Mouse (Mus musculus): ENCODE measurements around the gene Cbfb. TPM values are rescaled to one million over a fixed set of nuclear protein-coding genes. Genes with fewer than 3 reads are reported as not detected.

Cbfb gene
- polyA plus RNA-seq (2015; fragmentation: Nextera tagmentation; extraction: Ambion mirVana), result 39.2 and 40.1 TPM in 2 replicates

GRCm38 (mm10) chr8:105170381-105171115, at the start of gene Cbfb:
Cbfb (plus strand) TSS chr8:105170674.
- peak within 1 kb of the TSS; percentile 98 for H3K9ac ChIP-seq
- H3K4me1 ChIP-seq (replicated peaks), result peaks cover 23% of the 10 kb centered on the region
- under 1% methylated on average over 59 of the region's 86 CpGs for WGBS
- no peaks in the 10 kb centered on the region for H3K36me3 ChIP-seq
- peak; percentile 89 for ATAC-seq (replicated peaks; ENCODE audit: insufficient number of reproducible peaks, insufficient read depth, low FRiP score, low read depth)
- H3K27ac ChIP-seq, result peak within 1 kb of the TSS; percentile 99
- peak within 1 kb of the TSS; percentile 81 for H3K4me2 ChIP-seq
- peak within 1 kb of the TSS; percentile 95 for H3K4me3 ChIP-seq
- H3K9me3 ChIP-seq (replicated peaks), result no peaks in the 10 kb centered on the region
- no peaks in the 10 kb centered on the region for H3K27me3 ChIP-seq

GRCm38 (mm10) chr8:105129864-105130263, 40.6 kb upstream of the Cbfb start:
- H3K4me3 ChIP-seq, result no peak overlapping the region
- no peak overlapping the region for H3K4me2 ChIP-seq
- no peak overlapping the region for H3K9ac ChIP-seq
- 65% methylated on average over 9 of the region's 9 CpGs for WGBS
- no peaks in the 10 kb centered on the region for H3K4me1 ChIP-seq (replicated peaks)
- no peak for ATAC-seq (replicated peaks; ENCODE audit: insufficient number of reproducible peaks, insufficient read depth, low FRiP score, low read depth)
- H3K9me3 ChIP-seq (replicated peaks), result no peaks in the 10 kb centered on the region
- H3K27me3 ChIP-seq, result no peaks in the 10 kb centered on the region
- no peak overlapping the region for H3K27ac ChIP-seq
- H3K36me3 ChIP-seq, result no peaks in the 10 kb centered on the region

GRCm38 (mm10) chr8:105131509-105131908, 39.0 kb upstream of the Cbfb start, which contains the start of gene Ces4a:
Ces4a (plus strand) TSS chr8:105131800.
- Histone ChIP-seq H3K27me3 (no peaks in the 10 kb centered on the region), H3K4me3 (no peak within 1 kb of the TSS), H3K27ac (no peak within 1 kb of the TSS), H3K9ac (no peak within 1 kb of the TSS), H3K4me1 (replicated peaks) (no peaks in the 10 kb centered on the region), H3K4me2 (no peak within 1 kb of the TSS), H3K36me3 (no peaks in the 10 kb centered on the region), H3K9me3 (replicated peaks) (no peaks in the 10 kb centered on the region)
- 77% methylated on average over 5 of the region's 5 CpGs for WGBS
- no peak for ATAC-seq (replicated peaks; ENCODE audit: insufficient number of reproducible peaks, insufficient read depth, low FRiP score, low read depth)

GRCm38 (mm10) chr8:105138423-105138822, 32.1 kb upstream of the Cbfb start:
- Histone ChIP-seq H3K36me3 (no peaks in the 10 kb centered on the region), H3K9ac (no peak overlapping the region), H3K9me3 (replicated peaks) (no peaks in the 10 kb centered on the region), H3K4me1 (replicated peaks) (0 out of 2 replicates have a peak, but pooled peaks cover 2% of the 10 kb centered on the region), H3K27ac (no peak overlapping the region), H3K4me2 (no peak overlapping the region), H3K4me3 (no peak overlapping the region), H3K27me3 (no peaks in the 10 kb centered on the region)
- ATAC-seq (replicated peaks; ENCODE audit: insufficient number of reproducible peaks, insufficient read depth, low FRiP score, low read depth), result no peak
- WGBS, result 21% methylated on average over 4 of the region's 4 CpGs

- WGBS, result 35% methylated on average over 19 of the region's 19 CpGs
- H3K36me3 ChIP-seq, result no peaks in the 10 kb centered on the region
- H3K4me2 ChIP-seq, result peak overlapping the region; percentile 26
- H3K9me3 ChIP-seq (replicated peaks), result no peaks in the 10 kb centered on the region
- H3K27me3 ChIP-seq, result no peaks in the 10 kb centered on the region
- no peak overlapping the region for H3K27ac ChIP-seq
- H3K4me1 ChIP-seq (replicated peaks), result 0 out of 2 replicates have a peak, but pooled peaks cover 2% of the 10 kb centered on the region
- H3K4me3 ChIP-seq, result no peak overlapping the region
- H3K9ac ChIP-seq, result no peak overlapping the region
- no peak for ATAC-seq (replicated peaks; ENCODE audit: insufficient number of reproducible peaks, insufficient read depth, low FRiP score, low read depth)
Measured at GRCm38 (mm10) chr8:105142395-105142794, 28.1 kb upstream of the Cbfb start.

GRCm38 (mm10) chr8:105151654-105152053, 18.8 kb upstream of the Cbfb start:
- no peak overlapping the region for H3K4me3 ChIP-seq
- peaks cover 13% of the 10 kb centered on the region; the same call in 1 of the 2 replicates for H3K27me3 ChIP-seq
- H3K4me2 ChIP-seq, result no peak overlapping the region
- peaks cover 10% of the 10 kb centered on the region for H3K4me1 ChIP-seq (replicated peaks)
- H3K27ac ChIP-seq, result no peak overlapping the region
- no peak for ATAC-seq (replicated peaks; ENCODE audit: insufficient number of reproducible peaks, insufficient read depth, low FRiP score, low read depth)
- 69% methylated on average over 4 of the region's 4 CpGs for WGBS
- H3K36me3 ChIP-seq, result no peaks in the 10 kb centered on the region
- no peak overlapping the region for H3K9ac ChIP-seq
- no peaks in the 10 kb centered on the region for H3K9me3 ChIP-seq (replicated peaks)

- peak overlapping the region; percentile 36 for H3K9ac ChIP-seq
- peaks cover 13% of the 10 kb centered on the region; the same call in 1 of the 2 replicates for H3K27me3 ChIP-seq
- H3K4me3 ChIP-seq, result peak overlapping the region; percentile 45
- WGBS, result 6% methylated on average over 27 of the region's 27 CpGs
- H3K36me3 ChIP-seq, result no peaks in the 10 kb centered on the region
- no peaks in the 10 kb centered on the region for H3K9me3 ChIP-seq (replicated peaks)
- H3K4me2 ChIP-seq, result peak overlapping the region; percentile 76
- H3K27ac ChIP-seq, result 0 out of 2 replicates have a peak overlapping the region, but pooled peaks have one; percentile 7
- peaks cover 10% of the 10 kb centered on the region for H3K4me1 ChIP-seq (replicated peaks)
- peak; percentile 61 for ATAC-seq (replicated peaks; ENCODE audit: insufficient number of reproducible peaks, insufficient read depth, low FRiP score, low read depth)
Measured at GRCm38 (mm10) chr8:105152623-105153398, 17.7 kb upstream of the Cbfb start.

- peaks cover 13% of the 10 kb centered on the region; the same call in 1 of the 2 replicates for H3K27me3 ChIP-seq
- no peak overlapping the region for H3K4me3 ChIP-seq
- no peak overlapping the region for H3K27ac ChIP-seq
- peaks cover 10% of the 10 kb centered on the region for H3K4me1 ChIP-seq (replicated peaks)
- no peak overlapping the region for H3K4me2 ChIP-seq
- WGBS, result 91% methylated on average over 5 of the region's 5 CpGs
- H3K9ac ChIP-seq, result no peak overlapping the region
- no peak for ATAC-seq (replicated peaks; ENCODE audit: insufficient number of reproducible peaks, insufficient read depth, low FRiP score, low read depth)
- no peaks in the 10 kb centered on the region for H3K36me3 ChIP-seq
- H3K9me3 ChIP-seq (replicated peaks), result no peaks in the 10 kb centered on the region
Measured at GRCm38 (mm10) chr8:105154316-105154715, 16.2 kb upstream of the Cbfb start.

GRCm38 (mm10) chr8:105155091-105155745, 15.3 kb upstream of the Cbfb start:
- H3K9ac ChIP-seq, result no peak overlapping the region
- H3K9me3 ChIP-seq (replicated peaks), result no peaks in the 10 kb centered on the region
- H3K4me1 ChIP-seq (replicated peaks), result peaks cover 10% of the 10 kb centered on the region
- ATAC-seq (replicated peaks; ENCODE audit: insufficient number of reproducible peaks, insufficient read depth, low FRiP score, low read depth), result no peak
- H3K4me2 ChIP-seq, result no peak overlapping the region
- no peak overlapping the region for H3K4me3 ChIP-seq
- H3K27me3 ChIP-seq, result peaks cover 13% of the 10 kb centered on the region; the same call in 1 of the 2 replicates
- H3K27ac ChIP-seq, result no peak overlapping the region
- WGBS, result 80% methylated on average over 6 of the region's 6 CpGs
- no peaks in the 10 kb centered on the region for H3K36me3 ChIP-seq

- no peaks in the 10 kb centered on the region for H3K36me3 ChIP-seq
- no peak overlapping the region for H3K4me3 ChIP-seq
- H3K27ac ChIP-seq, result no peak overlapping the region
- peaks cover 4% of the 10 kb centered on the region; the same call in 1 of the 2 replicates for H3K27me3 ChIP-seq
- peaks cover 13% of the 10 kb centered on the region for H3K4me1 ChIP-seq (replicated peaks)
- H3K9ac ChIP-seq, result no peak overlapping the region
- H3K9me3 ChIP-seq (replicated peaks), result no peaks in the 10 kb centered on the region
- H3K4me2 ChIP-seq, result no peak overlapping the region
- 48% methylated on average over 10 of the region's 10 CpGs for WGBS
- ATAC-seq (replicated peaks; ENCODE audit: insufficient number of reproducible peaks, insufficient read depth, low FRiP score, low read depth), result no peak
Measured at GRCm38 (mm10) chr8:105157555-105157954, 12.9 kb upstream of the Cbfb start.

GRCm38 (mm10) chr8:105158084-105158483, 12.4 kb upstream of the Cbfb start:
- peaks cover 4% of the 10 kb centered on the region; the same call in 1 of the 2 replicates for H3K27me3 ChIP-seq
- ATAC-seq (replicated peaks; ENCODE audit: insufficient number of reproducible peaks, insufficient read depth, low FRiP score, low read depth), result no peak
- H3K4me1 ChIP-seq (replicated peaks), result peaks cover 8% of the 10 kb centered on the region
- H3K4me3 ChIP-seq, result no peak overlapping the region
- no peak overlapping the region for H3K9ac ChIP-seq
- WGBS, result 71% methylated on average over 3 of the region's 3 CpGs
- H3K27ac ChIP-seq, result no peak overlapping the region
- H3K36me3 ChIP-seq, result no peaks in the 10 kb centered on the region
- H3K9me3 ChIP-seq (replicated peaks), result no peaks in the 10 kb centered on the region
- no peak overlapping the region for H3K4me2 ChIP-seq

Data from heart, embryonic 15.5 days (tissue).